Mouse (Mus musculus): ENCODE data around the gene Krtap4-7.
"Not testable (repeated sequence)": the region's sequence is repeated elsewhere in the genome, so short reads cannot be mapped to it uniquely, and the experiment has no call there.

The Krtap4-7 gene

DNA sequence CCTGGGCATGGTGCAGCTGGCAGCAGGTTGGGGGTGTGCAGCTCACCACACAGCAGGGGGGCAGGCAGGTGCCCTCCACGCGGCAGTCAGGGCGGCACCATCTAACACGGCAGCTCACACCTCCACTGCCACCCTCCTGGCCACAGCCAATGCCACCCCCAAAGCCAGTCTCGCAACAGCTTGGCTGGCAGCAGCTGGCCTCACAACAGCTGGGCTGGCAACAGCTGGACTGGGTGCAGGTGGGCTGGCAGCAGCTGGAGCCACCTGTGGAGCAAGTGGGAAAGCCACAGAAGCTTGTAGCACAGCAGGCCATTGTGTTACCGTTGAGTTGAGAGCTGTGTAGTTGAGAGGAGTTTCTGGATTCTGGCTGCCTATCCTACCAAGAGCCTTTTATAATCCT lies 46.1 kb downstream of the Krtap4-7 start, which contains the start of gene Krtap9-3:
Krtap9-3 (minus strand) TSS at position 364 of the 400 bp plus-strand sequence.
- DNase-seq (ENCODE audit: low spot score) = not testable (repeated sequence)

Measured in retina, embryonic 14.5 days (tissue).